Mouse (Mus musculus): ENCODE results near the gene Mbd5.
A peak's percentile ranks its signal among the peaks of the same experiment; 100 is the strongest.

Mbd5 gene

GRCm38 (mm10) chr2:49350852-49351251, 401.5 kb downstream of the Mbd5 start:
- no peak for DNase-seq

DNA sequence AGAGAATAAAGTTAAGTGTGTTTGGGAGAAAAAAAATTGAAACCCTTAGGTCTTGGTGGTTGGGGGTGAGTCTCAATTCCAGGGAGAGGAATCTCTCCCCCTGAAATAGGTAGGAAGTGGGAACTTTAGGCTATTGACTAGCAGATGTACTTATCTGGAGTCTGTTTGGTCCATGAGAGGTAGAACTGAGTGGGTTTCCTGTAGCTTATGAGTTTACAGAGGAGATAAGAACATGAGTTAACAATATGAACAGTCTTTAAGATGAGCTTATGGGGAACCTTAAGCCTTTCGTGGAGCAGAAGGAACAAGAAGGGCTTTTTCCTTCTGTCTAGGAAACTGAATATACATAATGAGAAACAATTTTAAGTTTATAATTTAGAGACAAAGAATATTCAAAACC, 404.8 kb downstream of the Mbd5 start:
- no peak for DNase-seq

- no peak for DNase-seq
Observed at GRCm38 (mm10) chr2:49355867-49356266, 406.6 kb downstream of the Mbd5 start.

- DNase-seq: no peak
Observed at GRCm38 (mm10) chr2:49358128-49358814, 409.0 kb downstream of the Mbd5 start.

DNA sequence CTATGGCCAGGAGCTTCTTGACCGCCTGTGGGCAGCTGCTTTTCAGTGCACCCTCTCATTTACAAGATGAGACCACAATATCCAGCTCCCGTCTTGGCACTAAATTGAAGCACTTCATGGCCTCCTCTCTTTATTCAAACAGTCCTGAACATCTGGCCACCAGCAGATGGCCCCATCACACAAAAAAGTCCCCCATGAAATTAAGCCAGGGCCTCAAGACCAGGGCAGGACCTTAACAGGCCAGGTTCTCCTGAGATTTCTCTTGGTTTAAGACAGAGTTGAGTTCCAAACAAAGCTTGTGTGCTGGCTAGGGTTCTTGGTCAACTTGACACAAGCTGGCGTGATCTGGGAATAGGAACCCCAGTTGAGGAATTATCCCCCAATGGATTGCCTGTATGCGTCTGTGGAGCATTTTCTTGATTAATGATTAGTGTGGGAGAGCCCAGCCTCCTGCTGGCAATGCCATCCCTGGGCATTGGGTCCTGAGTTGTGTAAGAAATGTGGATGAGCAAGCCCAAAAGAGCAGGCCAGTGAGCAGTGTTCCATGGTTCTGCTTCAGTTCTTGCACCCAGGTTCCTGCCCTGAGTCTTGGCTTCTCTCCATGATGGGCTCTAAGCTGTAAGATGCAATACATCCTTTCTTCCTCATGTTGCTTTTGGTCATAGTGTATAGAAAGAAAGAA, 409.7 kb downstream of the Mbd5 start:
- DNase-seq: peak; percentile 61 to 70

DNA sequence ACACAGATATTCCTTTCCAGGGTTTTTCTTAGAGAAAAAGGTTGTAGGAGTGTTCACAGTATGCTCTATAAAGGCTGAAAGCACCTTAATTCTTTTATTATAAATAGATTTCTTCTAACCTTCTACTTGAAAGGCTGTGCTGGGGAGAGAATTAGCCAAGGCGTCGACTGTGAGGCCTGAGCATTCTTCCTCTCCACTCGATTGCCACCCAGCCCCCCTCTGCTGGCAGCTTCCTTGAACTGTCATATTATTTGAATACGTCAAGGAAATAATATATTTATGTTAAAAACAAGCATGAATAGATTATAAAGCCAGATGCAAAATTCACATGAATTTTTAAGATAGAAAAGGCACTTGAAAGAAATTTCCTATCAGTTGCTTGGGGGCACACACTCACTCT, 410.4 kb downstream of the Mbd5 start:
- DNase-seq: no peak

- DNase-seq: no peak
Observed at GRCm38 (mm10) chr2:49364546-49364945, 415.2 kb downstream of the Mbd5 start.

- DNase-seq: peak in 1 of 2 experiments; percentile 12
Observed at GRCm38 (mm10) chr2:49366878-49367545, 417.7 kb downstream of the Mbd5 start.

- no peak for DNase-seq
Observed at GRCm38 (mm10) chr2:49367546-49367917, 418.2 kb downstream of the Mbd5 start.

DNA sequence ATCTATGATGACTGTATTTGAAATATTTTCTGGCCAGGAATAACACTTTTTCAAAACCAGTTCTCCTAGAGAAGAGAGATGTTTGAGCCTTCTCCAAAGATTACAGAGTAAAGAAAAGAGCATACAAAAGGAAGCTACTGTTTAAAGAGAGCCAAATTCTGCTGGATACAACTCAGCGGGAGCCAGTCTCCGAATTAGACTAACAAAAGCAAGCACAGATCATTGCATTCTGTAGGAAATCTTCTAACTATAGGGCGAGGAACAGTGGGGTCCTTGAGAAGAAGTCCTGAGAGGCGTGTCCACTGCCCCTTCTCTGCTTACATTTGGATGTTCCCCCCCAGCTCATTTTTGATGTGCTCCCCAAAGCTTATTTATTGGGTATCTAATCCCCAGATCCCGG, 422.3 kb downstream of the Mbd5 start:
- no peak for DNase-seq

- no peak for DNase-seq
Observed at GRCm38 (mm10) chr2:49372586-49372985, 423.3 kb downstream of the Mbd5 start.

Data from kidney, postnatal 36 days (tissue).